In genomic region chr10:53859224-53859623, GRCm38 (mm10) we compare ENCODE assay signal across 9 mouse cellular contexts.
DNase-seq lines count a peak whose midpoint lies in the region; ATAC-seq and TF ChIP-seq lines count a peak whose summit lies in the region.
"Had no signal": no experiment of that assay in that cellular context is flagged by ENCODE, and none has a peak within 500 bp of the region (broad histone marks: within the 10 kb centered on the region; RNA-seq: fewer than 3 reads in every experiment).

No protein-coding gene starts in this region.

- no peak for ATAC-seq in midbrain, postnatal 0 days (ENCODE audit: low FRiP score)
- no peak for ATAC-seq in midbrain, embryonic 13.5 days

- no peak overlapping the region for H3K4me2 ChIP-seq in midbrain, postnatal 0 days (ENCODE audit: low read depth, low read length, poor library complexity, severe bottlenecking)
- no peak overlapping the region for H3K4me2 ChIP-seq in midbrain, embryonic 13.5 days (replicated peaks)

- no peak overlapping the region for H3K27ac ChIP-seq in gastrocnemius, adult 2 months
- no peak overlapping the region for H3K27ac ChIP-seq in midbrain, postnatal 0 days (ENCODE audit: low read depth, low read length)
- H3K27ac ChIP-seq in midbrain, embryonic 13.5 days, result no peak overlapping the region

- H3K4me1 ChIP-seq in midbrain, postnatal 0 days (ENCODE audit: insufficient read depth, low read length), result no peaks in the 10 kb centered on the region
- no peaks in the 10 kb centered on the region for H3K4me1 ChIP-seq in midbrain, embryonic 13.5 days (replicated peaks)

- no peaks in the 10 kb centered on the region for H3K9me3 ChIP-seq in midbrain, postnatal 0 days (ENCODE audit: low read length)
- no peaks in the 10 kb centered on the region for H3K9me3 ChIP-seq in midbrain, embryonic 13.5 days

- 91% methylated on average over 3 of the region's 3 CpGs for WGBS in midbrain, postnatal 0 days
- 87% methylated on average over 3 of the region's 3 CpGs for WGBS in midbrain, embryonic 13.5 days

- no peak for DNase-seq in gastrocnemius, adult 2 months
- no peak for DNase-seq in gastrocnemius, adult 8-10 months (ENCODE audit: low spot score in 2 of 2)
- DNase-seq in midbrain, postnatal 0 days (ENCODE audit: low spot score), result no peak
- peak; percentile 1 for DNase-seq in c-Kit-negative CD71-positive TER-119-positive erythroid progenitor cells, embryonic 14.5 days (ENCODE audit: low read depth, low spot score)
- peak; percentile 23 for DNase-seq in naive thymus-derived CD4-positive, alpha-beta T cell, adult 2 months (ENCODE audit: low read depth)
- DNase-seq in adrenal gland, adult 8-10 months, result no peak
- DNase-seq in cerebellum, adult 11 months, result no peak
- DNase-seq: spleen, adult 18-20 months had no signal

- peak; percentile 26; the same call in 1 of the 2 replicates for TF ChIP-seq CTCF in gastrocnemius, adult 2 months (IDR thresholded peaks at IDR 0.05)
- 0 out of 2 replicates have a peak, but pooled peaks have one; percentile 7 for TF ChIP-seq CTCF in midbrain, postnatal 0 days (IDR thresholded peaks at IDR 0.05)

- no peak overlapping the region for H3K4me3 ChIP-seq in gastrocnemius, adult 2 months
- no peak overlapping the region for H3K4me3 ChIP-seq in midbrain, postnatal 0 days (ENCODE audit: low read depth, low read length)
- H3K4me3 ChIP-seq in midbrain, embryonic 13.5 days (replicated peaks), result no peak overlapping the region

- H3K27me3 ChIP-seq in midbrain, postnatal 0 days (ENCODE audit: insufficient read depth, low read length), result no peaks in the 10 kb centered on the region
- H3K27me3 ChIP-seq in midbrain, embryonic 13.5 days, result no peaks in the 10 kb centered on the region

- intact Hi-C loops in gastrocnemius, adult 2 months (cut with DNase I), result no loop called here

- H3K36me3 ChIP-seq in midbrain, postnatal 0 days (ENCODE audit: insufficient read depth, low read length), result no peaks in the 10 kb centered on the region
- H3K36me3 ChIP-seq in midbrain, embryonic 13.5 days, result no peaks in the 10 kb centered on the region

- H3K9ac ChIP-seq in midbrain, postnatal 0 days (replicated peaks; ENCODE audit: low read length, poor library complexity, severe bottlenecking), result no peak overlapping the region
- H3K9ac ChIP-seq in midbrain, embryonic 13.5 days (replicated peaks), result no peak overlapping the region

Comparison
In these comparisons a context has a peak if more than half of its experiments do, and no peak if none do; other contexts are left out.
1. DNase-seq: peak in c-Kit-negative CD71-positive TER-119-positive erythroid progenitor cells, embryonic 14.5 days (single experiment) and naive thymus-derived CD4-positive, alpha-beta T cell, adult 2 months (single experiment); none in gastrocnemius, adult 2 months (single experiment), gastrocnemius, adult 8-10 months (0 of 2), midbrain, postnatal 0 days (single experiment), adrenal gland, adult 8-10 months (single experiment) and cerebellum, adult 11 months (single experiment).